Mouse (Mus musculus) ES-E14 (cell line): ENCODE measurements around the gene Gal3st2c. TPM values are rescaled to one million over a fixed set of nuclear protein-coding genes. Genes with fewer than 3 reads are reported as not detected.

Experiments
- DNase-seq: peaks from one replicate; pipeline ENCODE4 v3.0.0-alpha.2; 2013; ENCODE audit warnings: low read depth, low spot score
- H3K27ac ChIP-seq: 2 replicates; pipeline ENCODE4 v1.5.1; 2012; ENCODE audit warnings: low read depth, mild to moderate bottlenecking, low read length, moderate library complexity, mixed read lengths; ENCODE audit not compliant: poor library complexity, insufficient read depth, severe bottlenecking
- H3K36me3 ChIP-seq: 2 replicates; pipeline ENCODE4 v1.6.1; 2012; ENCODE audit warnings: mild to moderate bottlenecking, low read length, moderate library complexity, mixed read lengths; ENCODE audit not compliant: control insufficient read depth, poor library complexity, insufficient read depth, severe bottlenecking
- H3K4me1 ChIP-seq, 2 experiments: fragments of 150-350 bp in 1 of 2; sonication (generic) in 1 of 2; 2 replicates each; pipeline ENCODE4 v1.6.1; 2012; ENCODE audit warnings: low read length in 2 of 2, mild to moderate bottlenecking in 1 of 2, mixed read lengths in 1 of 2; ENCODE audit not compliant: control insufficient read depth in 2 of 2, insufficient read depth in 2 of 2, poor library complexity in 1 of 2
- H3K4me3 ChIP-seq, 2 experiments: fragments of 150-350 bp in 1 of 2; sonication (generic) in 1 of 2; 2 replicates each; pipeline ENCODE4 v1.5.1; 2012; ENCODE audit warnings: low read length in 2 of 2, low read depth in 1 of 2, mild to moderate bottlenecking in 1 of 2, mixed read lengths in 1 of 2; ENCODE audit not compliant: insufficient read depth in 1 of 2, poor library complexity in 1 of 2, severe bottlenecking in 1 of 2
- H3K9ac ChIP-seq: 2 replicates; pipeline ENCODE4 v1.6.1; 2012; ENCODE audit warnings: low read depth, mild to moderate bottlenecking, low read length, mixed read lengths; ENCODE audit not compliant: poor library complexity, insufficient read depth, severe bottlenecking
- H3K9me3 ChIP-seq: fragments of 150-350 bp; sonication (generic); 2 replicates; pipeline ENCODE4 v1.6.1; 2012; ENCODE audit warnings: low read depth, mild to moderate bottlenecking, low read length; ENCODE audit not compliant: control insufficient read depth, insufficient read depth
- CHD2 ChIP-seq: IDR thresholded peaks from 2 replicates; pipeline ENCODE4 v1.6.1; 2014; ENCODE audit warnings: mild to moderate bottlenecking, low read depth, low read length, inconsistent platforms
- HCFC1 ChIP-seq: IDR thresholded peaks from 2 replicates; pipeline ENCODE4 v1.6.1; 2012; ENCODE audit warnings: low read length, inconsistent platforms, borderline replicate concordance; ENCODE audit not compliant: insufficient read depth
- MAFK ChIP-seq: IDR thresholded peaks from 2 replicates; pipeline ENCODE4 v1.6.1; 2014; ENCODE audit warnings: mild to moderate bottlenecking, low read depth, low read length, inconsistent platforms; ENCODE audit not compliant: insufficient read depth
- ZC3H11A ChIP-seq: IDR thresholded peaks from 2 replicates; pipeline ENCODE4 v1.6.1; 2012; ENCODE audit warnings: low read depth, mild to moderate bottlenecking, inconsistent platforms, low read length, borderline replicate concordance
- ZNF384 ChIP-seq: IDR thresholded peaks from 2 replicates; pipeline ENCODE4 v1.6.1; 2012; ENCODE audit warnings: low read depth, low read length, inconsistent platforms
- in situ Hi-C, 2 experiments: fragments of 600-800 bp; cut with MboI; formaldehyde crosslinking; loops; one replicate each; pipeline ENCODE4 v1.15.1; 2025; ENCODE audit warnings: low sequenced_read_pairs in 2 of 2, inconsistent platforms in 1 of 2; ENCODE audit not compliant: unreplicated experiment in 2 of 2
- total RNA-seq: library from RNA; depleted of rRNA; stranded (reverse); fragments of 300-350 nt; gene quantifications from 2 replicates; pipeline ENCODE4 v1.2.3, GENCODE M21; 2012

Gene Gal3st2c
- total RNA-seq, 1 experiment = 0.04 TPM

DNA sequence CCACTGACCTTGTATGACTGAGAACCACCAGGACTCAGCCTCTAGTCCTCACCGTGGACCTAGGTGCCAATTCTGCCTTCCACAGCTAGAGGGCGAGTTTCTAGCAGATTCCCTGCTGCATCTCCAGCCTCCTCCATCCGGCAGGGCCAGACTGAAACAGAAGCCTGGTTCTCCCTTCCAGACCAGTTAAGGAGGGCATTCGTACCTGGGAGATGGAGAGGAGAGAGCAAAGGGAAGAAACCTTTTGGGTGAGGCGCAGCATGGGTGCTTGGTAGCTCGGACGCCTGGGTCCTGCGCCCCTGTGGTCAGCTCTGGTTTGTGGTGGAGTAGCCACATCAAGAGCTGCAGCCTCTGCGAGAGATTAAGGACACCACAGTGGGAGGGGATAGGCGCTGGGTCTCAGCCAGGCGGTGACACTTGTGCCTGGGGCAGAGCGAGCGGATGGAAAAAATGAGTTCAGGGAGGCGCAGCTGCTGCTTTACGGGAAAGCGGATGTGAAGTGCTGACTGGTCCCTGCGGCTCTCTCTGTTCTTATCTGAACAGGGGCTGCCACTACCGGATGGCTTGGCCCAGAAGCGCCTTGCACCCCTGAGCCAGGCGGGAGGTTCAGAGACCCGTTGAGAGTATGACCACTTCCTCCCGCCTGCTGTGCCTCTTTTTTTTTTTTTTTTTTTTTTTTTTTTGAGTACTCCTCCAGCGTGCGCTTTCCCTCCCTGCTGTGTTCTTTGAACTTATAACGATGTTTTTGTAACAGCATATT lies 44.9 kb downstream of the Gal3st2c start:
- in situ Hi-C loops = no loop called here
- no peaks in the 10 kb centered on the region for H3K9me3 ChIP-seq
- peak overlapping the region; percentile 46 to 65 for H3K4me3 ChIP-seq
- TF ChIP-seq ZNF384 (peak; percentile 85), ZC3H11A (0 out of 2 replicates have a peak, but pooled peaks have one; percentile 1), HCFC1 (no peak)
- peaks cover 0 to 2% of the 10 kb centered on the region in 2 experiments; a peak in 2 of 4 replicates for H3K4me1 ChIP-seq
- no peaks in the 10 kb centered on the region for H3K36me3 ChIP-seq
- peak; percentile 78 for DNase-seq
- H3K27ac ChIP-seq = no peak overlapping the region
- H3K9ac ChIP-seq = peak overlapping the region; percentile 51; the same call in 1 of the 2 replicates

DNA sequence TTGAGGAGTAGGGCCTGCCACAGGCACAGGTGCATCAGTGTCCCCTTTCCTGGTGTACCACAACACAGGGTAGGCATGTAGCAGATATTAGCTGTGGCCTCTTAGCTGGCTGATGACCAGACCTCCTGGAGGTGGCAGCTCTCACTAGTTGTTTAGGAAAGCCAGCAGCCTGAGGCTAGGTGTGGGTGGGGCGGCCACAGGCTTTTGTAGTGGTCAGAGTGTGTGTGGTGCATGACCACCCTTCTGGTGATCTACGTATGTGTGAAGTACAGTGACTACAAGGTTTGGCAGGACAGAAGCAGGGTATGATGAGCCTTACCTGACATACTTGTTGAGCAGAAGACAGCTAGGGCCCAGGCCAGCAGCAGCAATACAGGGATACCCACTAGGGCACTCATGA lies 50.1 kb downstream of the Gal3st2c start:
- Histone ChIP-seq H3K9me3 (no peaks in the 10 kb centered on the region), H3K36me3 (no peaks in the 10 kb centered on the region), H3K27ac (no peak overlapping the region; the same call in 1 of the 2 replicates), H3K4me1 (peaks cover 0 to 2% of the 10 kb centered on the region in 2 experiments; a peak in 2 of 4 replicates), H3K4me3 (no peak overlapping the region), H3K9ac (no peak overlapping the region)
- TF ChIP-seq ZNF384 = no peak
- no peak for TF ChIP-seq ZC3H11A
- TF ChIP-seq MAFK = no peak
- TF ChIP-seq CHD2 = no peak
- no peak for TF ChIP-seq HCFC1
- no peak for DNase-seq
- in situ Hi-C loops = no loop called here

DNA sequence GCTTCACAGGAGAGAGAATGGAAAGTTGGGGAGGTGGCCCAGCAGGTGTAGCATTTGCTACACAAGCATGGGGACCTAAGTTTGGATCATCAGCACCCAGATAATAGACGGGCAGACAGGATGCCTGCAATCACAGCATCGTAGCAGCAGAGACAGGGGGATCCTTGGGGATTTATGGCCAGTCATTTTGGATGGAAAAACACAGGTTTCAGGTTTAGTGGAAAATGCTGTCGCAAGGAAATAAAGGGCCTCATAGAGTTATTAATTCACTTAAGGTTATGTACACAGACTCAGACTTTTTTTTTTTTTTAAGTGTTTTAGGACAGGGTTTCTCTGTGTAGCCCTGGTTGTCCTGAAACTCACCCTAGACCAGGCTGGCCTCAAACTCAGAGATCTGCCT lies 55.2 kb downstream of the Gal3st2c start:
- no peak overlapping the region for H3K9ac ChIP-seq

DNA sequence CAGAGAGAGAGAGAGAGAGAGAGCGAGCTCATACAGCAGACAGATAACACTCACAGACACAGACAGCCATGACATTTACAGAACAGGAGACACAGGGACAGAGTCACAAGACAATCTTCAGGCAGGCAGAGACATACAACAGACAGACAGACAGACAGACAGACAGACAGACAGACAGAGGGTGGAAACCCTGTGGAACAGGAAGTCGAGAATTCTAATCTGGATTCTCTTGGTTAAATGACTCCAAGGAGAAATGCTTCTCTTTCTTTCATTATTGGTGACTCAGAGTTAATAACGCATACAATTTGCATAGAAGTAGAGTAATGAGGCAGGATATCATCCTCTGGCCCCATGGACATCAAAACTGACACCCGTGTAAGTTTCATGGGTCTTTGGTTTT lies 56.2 kb downstream of the Gal3st2c start:
- H3K4me1 ChIP-seq = no peaks in the 10 kb centered on the region
- H3K27ac ChIP-seq = no peak overlapping the region
- no peak overlapping the region for H3K4me3 ChIP-seq
- no peak for TF ChIP-seq ZNF384
- TF ChIP-seq CHD2 = no peak
- no peak for TF ChIP-seq ZC3H11A
- no peak for TF ChIP-seq MAFK
- no peaks in the 10 kb centered on the region for H3K36me3 ChIP-seq
- H3K9me3 ChIP-seq = no peaks in the 10 kb centered on the region
- no peak for DNase-seq
- no peak overlapping the region for H3K9ac ChIP-seq
- in situ Hi-C loops = no loop called here

More for the DNA sequence above, 55.2 kb downstream of the Gal3st2c start:
- H3K9me3 ChIP-seq = no peaks in the 10 kb centered on the region
- no peak overlapping the region for H3K27ac ChIP-seq
- no peak for DNase-seq
- TF ChIP-seq HCFC1 = no peak
- TF ChIP-seq ZNF384 = no peak
- no peak for TF ChIP-seq MAFK
- no peak overlapping the region for H3K4me3 ChIP-seq
- in situ Hi-C loops = no loop called here
- no peaks in the 10 kb centered on the region for H3K4me1 ChIP-seq
- H3K36me3 ChIP-seq = no peaks in the 10 kb centered on the region
